Mouse (Mus musculus) hematopoietic stem cell, adult 5-6 weeks (primary cell): ENCODE measurements at regions not wholly inside any gene's neighbourhood (a gene's known extent, or its start where the extent isn't known, plus 50 kb on each side); places are given as distances from the start of the nearest gene placed in this dataset.

Experiments used
- ATAC-seq, 2 experiments: fragments of 125-278 bp in 1 of 2; replicated peaks in 1 of 2; 2 replicates each; pipeline ENCODE4 v1.8.0; 2016 to 2017; ENCODE audit warnings: inconsistent platforms in 2 of 2, mild to moderate bottlenecking in 2 of 2, moderate number of reproducible peaks in 2 of 2, low read depth in 1 of 2, moderate TSS enrichment in 1 of 2; ENCODE audit not compliant: low FRiP score in 2 of 2, poor library complexity in 2 of 2, severe bottlenecking in 2 of 2, insufficient read depth in 1 of 2, low TSS enrichment in 1 of 2

GRCm38 (mm10) chr16:55758707-55759067, 80.0 kb downstream of the Nfkbiz start:
- ATAC-seq, result no peak

DNA sequence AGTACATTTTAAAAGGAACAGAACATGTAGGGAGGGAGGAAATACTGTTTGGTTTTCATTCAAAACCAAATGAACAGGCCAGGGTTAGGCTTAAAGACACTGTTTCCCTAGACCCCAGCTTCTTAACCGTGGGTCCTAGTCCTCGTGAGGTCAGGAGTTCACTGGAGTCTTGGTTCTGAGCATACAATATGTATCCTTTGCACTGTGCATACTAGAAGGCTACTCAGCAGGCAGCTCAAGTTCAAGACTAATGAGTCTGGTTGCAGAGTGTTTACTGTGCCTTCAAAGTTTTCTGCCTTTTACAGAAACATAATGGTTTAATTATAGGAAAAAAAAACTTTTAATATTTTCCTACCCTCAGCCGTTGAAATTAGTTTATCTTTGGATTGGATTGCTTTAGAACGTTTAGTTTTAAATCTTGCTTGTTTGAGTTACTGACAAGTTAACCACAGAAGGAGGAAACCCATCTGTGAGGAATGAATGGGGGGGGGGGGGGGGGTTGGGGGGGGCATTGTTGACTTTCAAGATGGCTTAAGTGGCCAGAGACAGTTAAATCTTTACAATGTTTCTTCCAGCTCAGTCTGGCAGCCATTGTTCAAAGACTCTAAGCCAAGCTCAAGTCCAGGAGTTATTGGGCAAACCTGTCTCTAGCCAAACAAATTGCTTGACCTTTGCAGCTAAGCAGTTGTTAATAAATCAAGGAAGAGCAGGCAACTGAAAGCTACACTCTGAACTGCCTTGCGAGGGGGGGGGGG, 80.6 kb downstream of the Nfkbiz start:
- ATAC-seq, result no peak

- ATAC-seq, result peak; percentile 12 to 18; a peak in 1 of 4 replicates
Observed at GRCm38 (mm10) chr16:55757422-55757815, 81.3 kb downstream of the Nfkbiz start.

DNA sequence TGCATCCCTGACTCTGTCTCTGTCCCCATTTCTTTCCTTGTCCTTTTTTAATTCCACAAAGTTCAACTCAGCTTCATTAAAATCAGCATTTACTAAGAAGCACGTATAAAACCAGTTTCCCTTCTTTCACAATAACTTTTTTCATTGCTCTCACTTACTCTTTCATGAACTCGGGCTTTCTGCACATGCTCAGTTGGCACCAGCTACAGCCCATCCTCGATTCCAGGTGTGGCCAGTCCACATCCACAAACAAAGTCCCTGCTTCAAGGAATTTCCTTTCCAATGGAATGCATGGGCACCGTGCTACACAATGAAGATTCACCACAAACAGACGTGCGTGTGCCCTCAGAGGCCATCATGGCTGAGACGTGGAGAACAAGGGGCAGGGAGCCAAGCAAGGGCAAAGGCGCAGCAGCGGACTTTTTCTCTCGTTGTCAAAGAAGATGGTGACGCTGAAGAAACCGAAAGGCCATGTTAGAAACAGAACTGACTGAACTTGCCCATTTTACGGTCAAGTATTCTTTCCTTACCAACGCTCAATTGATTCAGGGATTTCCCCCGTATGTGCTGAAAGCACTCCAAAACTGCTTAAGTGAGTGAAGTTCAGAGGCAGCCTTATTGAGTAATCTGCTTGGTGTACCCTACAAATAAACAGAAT, 81.8 kb downstream of the Nfkbiz start:
- ATAC-seq, result no peak

DNA sequence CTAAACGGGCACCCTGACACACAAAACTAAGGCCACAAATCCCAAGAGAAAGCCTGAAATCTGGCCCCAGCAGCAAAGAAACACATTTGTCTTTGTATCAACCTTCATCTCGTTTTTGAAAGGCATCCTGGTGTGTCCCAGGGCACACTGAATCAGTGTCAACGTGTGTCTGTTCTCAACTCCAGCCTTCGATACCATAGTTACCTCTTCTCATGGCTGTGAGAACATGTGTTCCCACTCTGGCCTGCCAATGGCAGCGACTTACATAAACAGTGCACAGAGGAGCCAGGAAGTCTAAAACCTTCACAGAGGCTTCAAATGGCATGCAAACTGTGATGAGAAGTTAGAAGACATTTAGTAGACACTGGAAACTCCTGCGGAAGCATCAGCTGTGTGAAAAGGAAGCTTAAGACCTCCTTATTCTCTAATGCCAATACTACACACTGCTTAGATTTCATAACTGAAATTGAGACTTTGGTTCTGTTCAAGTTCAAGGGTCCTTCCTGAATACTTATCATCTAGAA, 83.3 kb downstream of the Nfkbiz start:
- no peak for ATAC-seq

GRCm38 (mm10) chr16:55754092-55754763, 84.5 kb downstream of the Nfkbiz start:
- peak; percentile 93 to 94 for ATAC-seq

DNA sequence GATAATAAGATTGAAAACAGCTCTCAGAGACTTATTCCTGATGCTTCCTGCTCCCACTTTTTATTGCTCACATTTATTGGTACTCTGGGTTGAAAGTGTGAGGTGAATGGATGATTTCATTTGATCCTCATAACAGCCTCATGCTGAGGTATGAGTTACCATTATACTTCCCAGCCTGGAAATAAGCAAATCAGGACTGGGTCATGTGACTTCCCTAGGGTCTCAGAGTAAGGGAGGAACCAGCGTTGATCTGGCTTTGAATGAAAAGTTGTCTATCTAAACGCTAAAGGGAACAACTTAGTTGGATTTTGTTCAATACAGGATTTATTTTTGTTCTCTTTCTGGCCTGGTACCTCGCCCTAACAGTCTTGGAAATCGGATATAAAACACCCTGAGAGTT, 85.3 kb downstream of the Nfkbiz start:
- no peak for ATAC-seq

- peak; percentile 84 to 85 for ATAC-seq
Observed at GRCm38 (mm10) chr16:55747250-55747649, 91.4 kb downstream of the Nfkbiz start.

DNA sequence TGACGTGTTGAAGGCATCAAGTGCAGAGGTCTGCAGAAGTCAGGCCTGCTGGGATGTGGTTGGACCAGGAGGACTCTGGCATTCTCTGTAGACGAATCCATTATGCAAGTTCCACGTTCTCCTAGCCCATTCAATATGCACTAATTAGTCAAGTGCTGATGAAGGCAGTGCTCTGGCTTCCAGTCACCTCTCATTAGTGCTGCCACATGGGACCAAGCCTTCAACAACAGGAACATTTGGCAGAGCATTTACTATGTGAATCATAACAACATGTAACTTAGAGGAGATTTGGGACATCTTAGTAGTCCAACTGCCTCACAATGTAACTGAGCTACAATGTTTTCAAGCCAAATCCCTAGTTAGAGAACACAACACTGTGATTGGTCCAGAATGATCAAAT, 92.5 kb downstream of the Nfkbiz start:
- ATAC-seq, result no peak

DNA sequence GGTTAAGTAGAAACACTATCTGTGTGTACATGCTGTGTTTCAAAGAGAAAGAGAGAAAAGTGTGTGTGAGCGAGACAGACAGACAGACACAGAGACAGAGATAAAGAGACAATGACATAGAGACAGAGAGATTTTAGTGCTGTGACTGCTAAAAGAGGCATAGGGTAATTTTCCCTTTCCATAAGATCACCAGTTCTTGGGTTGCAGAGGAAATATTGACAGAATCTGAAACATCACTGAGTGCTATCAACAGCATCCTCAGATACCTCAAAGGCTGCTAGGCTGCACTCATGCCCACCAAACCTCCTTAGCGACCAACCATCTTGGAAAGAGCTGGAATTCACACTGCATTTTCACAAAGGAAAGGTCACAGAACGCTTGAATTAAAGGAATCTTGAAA, 93.6 kb downstream of the Nfkbiz start:
- ATAC-seq, result no peak

GRCm38 (mm10) chr16:55741099-55741863, 97.4 kb downstream of the Nfkbiz start:
- ATAC-seq, result no peak

DNA sequence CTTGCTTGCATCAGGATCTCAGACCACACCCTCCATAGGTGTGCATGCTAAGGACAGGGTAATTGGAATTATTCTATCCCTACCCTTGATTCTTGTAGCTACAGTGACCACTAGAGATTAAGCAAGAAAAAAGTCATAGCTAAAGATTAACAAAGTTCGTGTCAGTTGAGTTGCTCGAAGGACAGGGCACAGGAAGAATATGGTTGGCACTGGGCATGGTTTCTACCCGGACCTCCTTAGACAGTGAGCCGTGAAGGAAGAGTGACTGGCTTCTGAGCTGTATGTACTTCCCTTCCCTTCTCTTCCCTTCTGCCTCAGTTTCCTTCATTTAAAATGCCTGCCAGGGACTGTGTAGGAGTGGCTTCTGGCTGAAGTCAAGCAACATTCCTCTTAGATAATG, 100.0 kb downstream of the Nfkbiz start:
- no peak for ATAC-seq

DNA sequence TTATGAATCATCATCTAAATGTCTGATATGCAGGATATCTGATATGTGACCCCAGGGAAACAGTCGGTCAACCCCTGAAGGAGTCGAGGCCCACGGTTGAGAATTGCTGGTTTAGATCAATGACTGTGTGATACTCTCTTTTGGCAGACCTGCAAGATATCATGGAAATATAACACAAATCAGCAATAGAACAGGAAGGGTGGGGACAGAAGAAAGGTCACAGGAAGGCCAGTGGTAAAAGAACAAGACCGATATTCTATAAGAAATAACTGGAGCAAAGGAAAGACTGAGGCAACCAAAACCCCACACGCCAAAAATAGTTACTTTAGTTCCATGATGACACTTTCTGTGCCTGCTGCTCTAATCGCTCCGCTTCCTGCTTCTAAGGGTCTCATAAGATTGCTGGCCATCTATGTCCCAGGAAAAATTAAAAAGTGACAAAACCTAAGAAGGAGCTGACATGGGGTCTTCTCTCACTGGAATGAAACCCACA, 103.2 kb downstream of the Nfkbiz start:
- no peak for ATAC-seq

GRCm38 (mm10) chr16:55734301-55734700, 104.4 kb downstream of the Nfkbiz start:
- ATAC-seq, result no peak

DNA sequence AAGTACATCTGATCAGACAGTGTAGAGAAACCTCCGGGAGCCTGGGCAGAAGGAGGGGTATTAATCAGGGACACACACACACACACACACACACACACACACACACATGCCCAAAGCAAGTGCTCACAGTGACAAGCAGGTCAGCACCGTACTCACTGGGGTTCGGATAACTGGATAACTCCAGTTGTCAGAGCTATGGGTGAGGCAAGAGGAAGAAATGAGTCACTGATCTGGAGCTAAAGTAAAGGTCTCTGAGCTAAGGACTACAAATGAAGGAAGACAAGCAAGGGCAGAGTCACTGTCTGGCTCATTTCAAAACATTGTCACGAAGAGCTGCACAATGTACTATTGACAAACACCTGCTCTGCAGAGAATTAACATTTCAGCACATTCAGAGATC, 104.9 kb downstream of the Nfkbiz start:
- ATAC-seq, result no peak

DNA sequence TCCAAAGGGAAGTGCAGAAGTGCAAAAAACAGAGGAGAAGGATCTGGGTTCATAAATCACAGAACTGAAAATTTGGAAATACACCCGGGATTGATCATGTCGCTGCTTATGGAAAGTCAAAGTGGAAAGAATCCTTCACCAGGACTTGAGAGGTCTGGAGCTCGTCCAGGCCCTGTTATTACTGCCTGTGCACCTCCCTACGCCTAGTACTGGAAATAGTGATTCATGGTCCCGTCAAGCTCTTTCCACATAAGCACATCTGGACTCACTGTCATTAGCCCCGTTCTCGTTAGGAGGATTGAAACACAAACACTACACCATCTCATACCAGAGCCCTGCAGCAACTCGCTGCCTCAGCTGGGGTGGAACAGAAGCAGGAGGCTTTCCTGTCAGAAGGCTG, 107.7 kb downstream of the Nfkbiz start:
- ATAC-seq, result no peak

- ATAC-seq, result no peak
Observed at GRCm38 (mm10) chr16:55726538-55726937, 112.2 kb downstream of the Nfkbiz start.
